ENCODE assay signal across 10 mouse cellular contexts in the genomic region with DNA sequence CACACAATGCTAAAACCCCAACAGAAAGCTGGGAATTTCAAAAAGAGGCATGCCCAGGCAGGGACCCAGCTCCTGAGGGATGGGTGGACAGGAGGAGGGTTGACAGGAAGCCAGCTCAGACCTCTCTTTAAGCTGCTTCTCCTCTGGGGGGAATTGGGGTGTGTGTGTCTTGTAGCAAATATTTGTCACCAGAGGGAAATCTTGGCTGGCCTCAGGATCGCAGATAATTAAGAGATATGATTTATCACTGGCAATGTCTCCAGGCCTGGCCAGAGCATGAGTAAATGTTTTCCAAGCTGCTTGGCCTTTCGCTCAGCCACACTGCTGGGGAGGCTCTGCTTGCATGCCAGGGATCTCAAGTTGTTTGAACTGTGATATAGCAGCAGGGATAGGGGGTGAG.
DNase-seq lines count a peak whose midpoint lies in the region; ATAC-seq and TF ChIP-seq lines count a peak whose summit lies in the region.
"Had no signal": no experiment of that assay in that cellular context is flagged by ENCODE, and none has a peak within 500 bp of the region (broad histone marks: within the 10 kb centered on the region; RNA-seq: fewer than 3 reads in every experiment).

No protein-coding gene starts in this region.

- H3K36me3 ChIP-seq in midbrain, postnatal 0 days (ENCODE audit: insufficient read depth, low read length), result no peaks in the 10 kb centered on the region
- no peaks in the 10 kb centered on the region for H3K36me3 ChIP-seq in midbrain, embryonic 13.5 days
- H3K36me3 ChIP-seq in myocyte (ENCODE audit: control insufficient read depth, insufficient read depth), result no peaks in the 10 kb centered on the region
- H3K36me3 ChIP-seq: neural tube, embryonic 12.5 days had no signal

- no peak overlapping the region for H3K4me3 ChIP-seq in midbrain, postnatal 0 days (ENCODE audit: low read depth, low read length)
- H3K4me3 ChIP-seq in midbrain, embryonic 13.5 days (replicated peaks), result no peak overlapping the region
- H3K4me3 ChIP-seq in myocyte, result no peak overlapping the region
- H3K4me3 ChIP-seq: neural tube, embryonic 12.5 days had no signal

- no peak overlapping the region for H3K9ac ChIP-seq in midbrain, postnatal 0 days (replicated peaks; ENCODE audit: low read length, poor library complexity, severe bottlenecking)
- no peak overlapping the region for H3K9ac ChIP-seq in midbrain, embryonic 13.5 days (replicated peaks)
- H3K9ac ChIP-seq: neural tube, embryonic 12.5 days had no signal

- no peaks in the 10 kb centered on the region for H3K4me1 ChIP-seq in midbrain, postnatal 0 days (ENCODE audit: insufficient read depth, low read length)
- no peaks in the 10 kb centered on the region for H3K4me1 ChIP-seq in midbrain, embryonic 13.5 days (replicated peaks)
- H3K4me1 ChIP-seq: neural tube, embryonic 12.5 days had no signal

- TF ChIP-seq CTCF in midbrain, postnatal 0 days (IDR thresholded peaks at IDR 0.05), result no peak

- DNase-seq in adrenal gland, adult 2 months, result peak; percentile 71
- DNase-seq in adrenal gland, postnatal 4 days (ENCODE audit: low spot score in 2 of 2), result no peak
- peak; percentile 48 for DNase-seq in midbrain, postnatal 0 days (ENCODE audit: low spot score)
- DNase-seq in kidney, adult 8-10 months, result peak; percentile 23 to 39
- DNase-seq in left cerebral cortex, adult 11 months (ENCODE audit: low spot score), result no peak
- no peak for DNase-seq in c-Kit-positive CD71-positive TER-119-positive erythroid progenitor cells, embryonic 14.5 days (ENCODE audit: low spot score)

- no peaks in the 10 kb centered on the region for H3K27me3 ChIP-seq in midbrain, postnatal 0 days (ENCODE audit: insufficient read depth, low read length)
- no peaks in the 10 kb centered on the region for H3K27me3 ChIP-seq in midbrain, embryonic 13.5 days
- H3K27me3 ChIP-seq in myocyte (ENCODE audit: control insufficient read depth, insufficient read depth, insufficient read length), result no peaks in the 10 kb centered on the region
- H3K27me3 ChIP-seq: neural tube, embryonic 12.5 days had no signal

- 81% methylated on average over 2 of the region's 2 CpGs for WGBS in midbrain, postnatal 0 days
- 81% methylated on average over 2 of the region's 2 CpGs for WGBS in midbrain, embryonic 13.5 days

- TF ChIP-seq POLR2A in myocyte (IDR thresholded peaks at IDR 0.05; ENCODE audit: insufficient read length, low read depth), result no peak

- H3K27ac ChIP-seq in midbrain, postnatal 0 days (ENCODE audit: low read depth, low read length), result no peak overlapping the region
- no peak overlapping the region for H3K27ac ChIP-seq in midbrain, embryonic 13.5 days
- H3K27ac ChIP-seq: neural tube, embryonic 12.5 days had no signal

- H3ac ChIP-seq in myocyte (ENCODE audit: control insufficient read depth, insufficient read length), result no peak overlapping the region

- ATAC-seq in midbrain, postnatal 0 days (ENCODE audit: low FRiP score), result no peak
- no peak for ATAC-seq in midbrain, embryonic 13.5 days

- no peaks in the 10 kb centered on the region for H3K9me3 ChIP-seq in midbrain, postnatal 0 days (ENCODE audit: low read length)
- no peaks in the 10 kb centered on the region for H3K9me3 ChIP-seq in midbrain, embryonic 13.5 days
- H3K9me3 ChIP-seq: neural tube, embryonic 12.5 days had no signal

- H3K79me2 ChIP-seq in myocyte (ENCODE audit: control insufficient read depth, insufficient read depth), result no peaks in the 10 kb centered on the region

- no peak overlapping the region for H3K4me2 ChIP-seq in midbrain, postnatal 0 days (ENCODE audit: low read depth, low read length, poor library complexity, severe bottlenecking)
- H3K4me2 ChIP-seq in midbrain, embryonic 13.5 days (replicated peaks), result no peak overlapping the region
- H3K4me2 ChIP-seq in myocyte (ENCODE audit: low read depth), result peak overlapping the region; percentile 3
- H3K4me2 ChIP-seq: liver, embryonic 11.5 days; neural tube, embryonic 12.5 days had no signal

TF ChIP-seq in myocyte, 11 proteins besides CTCF, POLR2A, EP300 and RAD21:
- no peak for TF ChIP-seq E2F4 (IDR thresholded peaks at IDR 0.05; ENCODE audit: insufficient read depth)
- TF ChIP-seq REST (IDR thresholded peaks at IDR 0.05; ENCODE audit: insufficient read depth, insufficient read length), result no peak
- TF ChIP-seq MYOG (IDR thresholded peaks at IDR 0.05; ENCODE audit: control insufficient read depth in 1 of 3, insufficient read depth in 1 of 3, insufficient read length in 2 of 3, low read depth in 2 of 3), result no peak
- TF ChIP-seq USF1 (IDR thresholded peaks at IDR 0.05; ENCODE audit: low read depth), result no peak
- no peak for TF ChIP-seq SRF (IDR thresholded peaks at IDR 0.05; ENCODE audit: control insufficient read depth, insufficient read length, low read depth)
- TF ChIP-seq POLR2AphosphoS2 (IDR thresholded peaks at IDR 0.05; ENCODE audit: insufficient read length, low read depth), result no peak
- no peak for TF ChIP-seq TCF3 (IDR thresholded peaks at IDR 0.05; ENCODE audit: insufficient read length, low read depth)
- no peak for TF ChIP-seq CEBPB (IDR thresholded peaks at IDR 0.05; ENCODE audit: insufficient read depth, poor library complexity, severe bottlenecking)
- TF ChIP-seq MAX (IDR thresholded peaks at IDR 0.05; ENCODE audit: low read depth), result no peak
- no peak for TF ChIP-seq TCF12 (IDR thresholded peaks at IDR 0.05; ENCODE audit: insufficient read depth, poor library complexity, severe bottlenecking)
- TF ChIP-seq MYOD1 (IDR thresholded peaks at IDR 0.05; ENCODE audit: control insufficient read depth in 1 of 3, insufficient read length in 2 of 3, low read depth in 2 of 3), result no peak

Comparison
In these comparisons a context has a peak if more than half of its experiments do, and no peak if none do; other contexts are left out.
1. DNase-seq: peak in adrenal gland, adult 2 months (single experiment), midbrain, postnatal 0 days (single experiment) and kidney, adult 8-10 months (2 of 2); none in adrenal gland, postnatal 4 days (0 of 2), left cerebral cortex, adult 11 months (single experiment) and c-Kit-positive CD71-positive TER-119-positive erythroid progenitor cells, embryonic 14.5 days (single experiment).